Mouse (Mus musculus) ES-Bruce4 (cell line): Measurements from ENCODE around the gene Pigc. TPM values are rescaled to one million over a fixed set of nuclear protein-coding genes. Genes with fewer than 3 reads are reported as not detected.

Experiments used
- H3K27ac ChIP-seq: 2 replicates; pipeline ENCODE4 v1.5.1; 2012; ENCODE audit warnings: low read length, inconsistent platforms; ENCODE audit not compliant: insufficient read depth
- H3K27me3 ChIP-seq: 2 replicates; pipeline ENCODE4 v1.6.1; 2012; ENCODE audit warnings: mild to moderate bottlenecking, low read length, inconsistent platforms; ENCODE audit not compliant: control insufficient read depth, poor library complexity, insufficient read depth, severe bottlenecking
- H3K36me3 ChIP-seq: 2 replicates; pipeline ENCODE4 v1.6.1; 2012; ENCODE audit warnings: inconsistent platforms, mild to moderate bottlenecking, low read length, moderate library complexity; ENCODE audit not compliant: control insufficient read depth, poor library complexity, insufficient read depth, severe bottlenecking
- H3K4me1 ChIP-seq: one replicate; pipeline ENCODE4 v1.8.1; 2011; ENCODE audit warnings: low read length; ENCODE audit not compliant: control insufficient read depth, insufficient read depth
- H3K4me3 ChIP-seq: 2 replicates; pipeline ENCODE4 v1.5.1; 2011; ENCODE audit warnings: low read depth, mild to moderate bottlenecking, low read length
- H3K9ac ChIP-seq: 2 replicates; pipeline ENCODE4 v1.6.1; 2012; ENCODE audit warnings: low read depth, mild to moderate bottlenecking, inconsistent platforms; ENCODE audit not compliant: poor library complexity, severe bottlenecking
- H3K9me3 ChIP-seq: replicated peaks from 2 replicates; pipeline ENCODE4 v1.6.1; 2012; ENCODE audit warnings: mild to moderate bottlenecking, low read length, inconsistent platforms; ENCODE audit not compliant: control insufficient read depth, poor library complexity, insufficient read depth, severe bottlenecking
- CTCF ChIP-seq: IDR thresholded peaks from one replicate; pipeline ENCODE4 v1.8.1; 2011; ENCODE audit warnings: low read depth, low read length
- EP300 ChIP-seq: IDR thresholded peaks from 2 replicates; pipeline ENCODE4 v1.6.1; 2011; ENCODE audit warnings: low read depth, low read length; ENCODE audit not compliant: insufficient read depth
- POLR2A ChIP-seq: IDR thresholded peaks from one replicate; pipeline ENCODE4 v1.8.1; 2011; ENCODE audit warnings: low read length; ENCODE audit not compliant: insufficient read depth
- polyA plus RNA-seq: library from polyadenylated mRNA; stranded (reverse); fragments of >200 nt; gene quantifications from 2 replicates; pipeline ENCODE4 v1.2.4, GENCODE M21; 2011; ENCODE audit warnings: low read depth; ENCODE audit not compliant: missing spikeins, insufficient read depth, insufficient read length

Pigc gene
- polyA plus RNA-seq, 1 experiment, result 9.2 TPM

DNA sequence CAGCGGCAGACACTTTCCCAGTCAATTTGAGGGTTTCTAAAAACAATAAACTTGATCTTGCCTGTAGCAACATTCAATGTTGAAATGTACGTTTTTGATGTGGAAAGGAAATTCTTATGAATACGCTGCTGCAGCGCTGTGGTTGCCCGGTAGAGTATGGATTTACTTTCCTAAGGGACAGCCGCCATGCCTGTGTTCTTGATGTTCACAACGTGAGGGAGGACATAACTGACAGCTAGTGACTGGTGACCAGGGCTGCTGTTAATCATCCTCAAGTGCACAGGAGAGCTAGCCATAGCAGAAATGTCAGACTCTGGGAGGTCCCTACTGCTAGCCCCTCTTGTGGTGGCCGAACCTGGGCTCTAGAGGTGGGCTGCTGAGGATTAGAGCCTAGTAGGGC is 40.1 kb downstream of the Pigc start:
- Histone ChIP-seq H3K27ac (no peak overlapping the region), H3K36me3 (no peaks in the 10 kb centered on the region), H3K4me1 (no peaks in the 10 kb centered on the region), H3K9ac (no peak overlapping the region), H3K9me3 (no peaks in the 10 kb centered on the region), H3K27me3 (no peaks in the 10 kb centered on the region), H3K4me3 (no peak overlapping the region)
- TF ChIP-seq POLR2A (no peak), EP300 (no peak)

DNA sequence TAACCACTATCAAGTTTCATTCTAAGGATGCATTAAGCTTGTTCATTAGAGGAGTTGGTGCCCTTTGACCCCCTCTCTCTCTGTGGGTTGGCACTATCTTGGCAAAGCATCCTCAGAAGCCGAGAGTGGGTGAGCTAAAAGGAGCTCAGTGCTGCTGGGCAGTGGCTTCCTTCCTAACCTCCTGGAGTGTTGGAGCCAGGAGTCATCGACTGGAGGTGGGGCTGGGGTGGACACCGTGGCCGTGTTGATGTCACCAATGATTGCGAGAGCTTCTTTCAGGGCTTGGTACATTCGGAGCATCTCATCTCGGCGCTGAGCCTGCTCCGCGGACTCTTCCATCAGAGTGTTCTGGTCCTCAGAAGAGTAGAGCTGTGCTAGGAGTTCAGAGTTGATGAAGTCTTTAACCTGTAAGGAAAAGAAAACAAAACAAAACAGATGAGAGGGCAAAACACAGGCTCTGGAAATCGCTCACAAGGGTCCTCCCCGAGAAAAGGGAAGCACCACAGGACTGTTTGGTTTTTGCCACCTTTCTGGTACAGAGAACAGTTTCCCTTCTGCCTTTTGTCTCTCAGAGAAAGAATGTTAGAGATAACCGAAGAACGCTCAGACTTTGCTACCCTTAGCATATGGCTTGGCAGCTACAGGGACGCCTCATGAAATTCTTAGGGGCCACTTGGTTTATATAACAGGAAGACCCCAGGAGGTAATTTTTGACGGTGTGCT is 42.7 kb downstream of the Pigc start:
- H3K27ac ChIP-seq, result no peak overlapping the region
- H3K4me1 ChIP-seq, result no peaks in the 10 kb centered on the region
- TF ChIP-seq CTCF, result no peak
- no peak for TF ChIP-seq EP300
- TF ChIP-seq POLR2A, result no peak
- no peaks in the 10 kb centered on the region for H3K36me3 ChIP-seq
- H3K9ac ChIP-seq, result no peak overlapping the region
- no peaks in the 10 kb centered on the region for H3K9me3 ChIP-seq
- no peak overlapping the region for H3K4me3 ChIP-seq
- no peaks in the 10 kb centered on the region for H3K27me3 ChIP-seq

DNA sequence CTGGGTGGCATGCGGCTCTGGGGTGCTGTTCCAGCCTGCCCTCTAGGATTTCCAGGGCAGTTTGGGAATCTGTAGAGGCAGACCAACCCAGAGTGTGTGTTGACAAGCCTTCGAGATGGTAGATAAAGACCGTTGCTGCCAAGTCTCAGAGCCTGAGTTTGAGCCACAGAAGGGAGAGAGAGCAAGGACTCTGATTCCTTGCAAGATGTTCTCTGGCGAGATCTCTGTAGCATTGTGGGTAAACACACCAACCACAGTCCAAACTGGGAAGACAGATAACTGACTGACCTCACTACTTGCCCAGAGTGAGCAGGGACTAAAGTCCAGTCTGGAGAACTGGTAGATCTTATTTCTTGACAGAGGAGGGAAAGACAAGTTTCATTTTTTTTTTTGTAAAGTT is 44.6 kb downstream of the Pigc start:
- Histone ChIP-seq H3K4me1 (no peaks in the 10 kb centered on the region), H3K9me3 (no peaks in the 10 kb centered on the region), H3K27me3 (no peaks in the 10 kb centered on the region), H3K9ac (no peak overlapping the region), H3K4me3 (no peak overlapping the region), H3K36me3 (no peaks in the 10 kb centered on the region), H3K27ac (no peak overlapping the region)
- TF ChIP-seq POLR2A, result no peak
- TF ChIP-seq CTCF, result no peak
- no peak for TF ChIP-seq EP300

DNA sequence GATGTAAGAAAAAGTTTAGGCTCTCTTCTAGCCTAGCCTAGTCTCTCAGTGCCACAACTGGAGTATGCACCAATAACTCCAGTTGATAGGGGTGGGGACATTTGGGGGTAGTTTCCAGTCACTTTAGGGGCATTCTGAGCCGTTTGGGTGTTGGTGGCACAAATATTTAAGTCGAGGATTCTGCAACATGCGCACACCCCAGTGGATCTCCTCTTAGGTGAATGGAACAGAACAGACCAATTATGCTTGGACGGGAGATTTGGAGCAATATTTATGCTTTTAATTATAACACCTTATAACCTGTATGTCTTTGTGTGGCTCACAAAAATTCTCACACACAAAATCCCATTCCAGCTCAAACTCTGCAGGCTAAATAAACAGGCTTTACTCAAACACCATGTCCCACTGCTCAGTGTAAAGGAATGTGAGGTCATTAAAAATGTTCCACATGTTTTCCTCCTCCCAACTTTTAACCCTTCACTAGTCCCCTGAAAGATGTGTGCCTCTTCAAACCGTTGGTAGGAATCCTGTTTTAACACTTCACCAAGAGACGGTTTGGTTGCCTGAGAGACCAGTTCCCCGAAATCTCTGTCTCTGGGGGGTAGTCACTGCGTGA is 46.4 kb downstream of the Pigc start:
- no peak overlapping the region for H3K27ac ChIP-seq
- H3K9ac ChIP-seq, result no peak overlapping the region
- H3K36me3 ChIP-seq, result no peaks in the 10 kb centered on the region
- TF ChIP-seq EP300 (no peak), CTCF (no peak), POLR2A (no peak)
- H3K4me3 ChIP-seq, result no peak overlapping the region
- no peaks in the 10 kb centered on the region for H3K27me3 ChIP-seq
- H3K9me3 ChIP-seq, result no peaks in the 10 kb centered on the region
- no peaks in the 10 kb centered on the region for H3K4me1 ChIP-seq

DNA sequence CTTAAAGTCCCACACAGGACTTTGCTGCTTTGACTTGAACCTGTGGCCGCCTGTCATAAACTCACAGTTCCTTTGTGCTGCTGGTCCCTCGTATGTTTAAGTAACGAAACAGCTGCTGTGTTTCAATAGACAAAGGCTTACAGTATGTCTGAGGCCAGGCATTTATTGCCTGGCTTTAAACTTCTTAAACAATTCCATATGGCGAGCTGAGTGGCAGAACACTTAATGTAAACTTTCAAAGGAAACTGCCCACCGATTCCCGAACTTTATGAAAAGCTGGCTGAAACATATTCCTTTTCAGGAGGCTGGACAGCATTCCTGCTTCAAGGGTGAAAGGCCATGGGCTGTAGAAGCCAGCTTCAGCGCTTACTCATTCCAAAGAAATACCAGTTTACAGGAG is 48.0 kb downstream of the Pigc start:
- Histone ChIP-seq H3K36me3 (no peaks in the 10 kb centered on the region), H3K9ac (no peak overlapping the region), H3K4me3 (no peak overlapping the region), H3K9me3 (no peaks in the 10 kb centered on the region), H3K4me1 (no peaks in the 10 kb centered on the region), H3K27ac (no peak overlapping the region), H3K27me3 (no peaks in the 10 kb centered on the region)
- no peak for TF ChIP-seq CTCF
- no peak for TF ChIP-seq POLR2A
- TF ChIP-seq EP300, result no peak

DNA sequence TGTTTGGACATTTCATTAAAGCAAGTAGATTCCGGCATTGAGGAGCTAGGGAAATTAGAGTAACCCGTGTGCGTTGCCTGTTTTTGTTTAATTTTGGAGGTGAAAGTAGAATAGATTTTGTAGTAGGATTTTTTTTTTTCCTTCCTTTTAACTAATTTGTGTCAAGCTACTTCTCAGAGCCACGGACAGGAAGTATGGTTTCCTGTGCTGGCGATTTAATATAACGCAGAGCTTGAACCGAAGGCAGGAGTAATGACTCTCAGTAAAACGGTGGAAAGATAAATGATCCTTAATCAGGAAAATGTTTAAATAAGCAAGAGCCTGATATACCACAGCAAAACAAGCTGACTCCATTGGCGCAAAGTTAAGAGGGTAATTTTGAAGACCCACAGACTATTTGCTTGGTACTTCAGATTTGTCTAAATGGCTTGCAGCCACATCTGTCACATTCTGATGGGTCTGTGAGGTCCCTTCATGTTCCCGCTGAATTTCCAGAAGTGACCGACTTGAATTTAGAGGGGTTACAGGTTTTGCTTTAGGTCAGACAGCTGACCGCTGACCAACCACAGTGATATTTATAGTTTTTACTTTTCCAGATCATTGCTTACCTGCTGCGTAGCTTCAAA is 49.1 kb downstream of the Pigc start:
- H3K27me3 ChIP-seq, result no peaks in the 10 kb centered on the region
- no peaks in the 10 kb centered on the region for H3K4me1 ChIP-seq
- TF ChIP-seq EP300 (no peak), POLR2A (no peak), CTCF (no peak)
- H3K9ac ChIP-seq, result no peak overlapping the region
- H3K9me3 ChIP-seq, result no peaks in the 10 kb centered on the region
- H3K27ac ChIP-seq, result no peak overlapping the region
- H3K36me3 ChIP-seq, result no peaks in the 10 kb centered on the region
- no peak overlapping the region for H3K4me3 ChIP-seq
